Mouse (Mus musculus) hematopoietic stem cell, adult 5-6 weeks (primary cell): Measurements from ENCODE around the gene Gm3371. TPM values are rescaled to one million over a fixed set of nuclear protein-coding genes. Genes with fewer than 3 reads are reported as not detected.
"Not testable (repeated sequence)": the region's sequence is repeated elsewhere in the genome, so short reads cannot be mapped to it uniquely, and the experiment has no call there.

ENCODE experiments used
- ATAC-seq, 2 experiments: fragments of 125-278 bp in 1 of 2; replicated peaks in 1 of 2; 2 replicates each; pipeline ENCODE4 v1.8.0; 2016 to 2017; ENCODE audit warnings: inconsistent platforms in 2 of 2, mild to moderate bottlenecking in 2 of 2, moderate number of reproducible peaks in 2 of 2, low read depth in 1 of 2, moderate TSS enrichment in 1 of 2; ENCODE audit not compliant: low FRiP score in 2 of 2, poor library complexity in 2 of 2, severe bottlenecking in 2 of 2, insufficient read depth in 1 of 2, low TSS enrichment in 1 of 2
- total RNA-seq: library from RNA; stranded (forward); fragments of 172-1452, 232-1000 nt; gene quantifications from 2 replicates; pipeline ENCODE4 v1.2.3, GENCODE M21; 2017

The Gm3371 gene
- total RNA-seq, result not detected in 2 replicates

GRCm38 (mm10) chr14:44410588-44410987, at the start of gene Gm3371:
Gene Gm3371 (minus strand): TSS chr14:44410688.
- ATAC-seq, result not testable (repeated sequence)

GRCm38 (mm10) chr14:44433335-44433734, 22.8 kb upstream of the Gm3371 start, which contains the start of gene Gm8232:
Gene Gm8232 (plus strand): TSS chr14:44433635.
- not testable (repeated sequence) for ATAC-seq

GRCm38 (mm10) chr14:44384233-44384632, 26.3 kb downstream of the Gm3371 start:
- ATAC-seq, result not testable (repeated sequence)

- not testable (repeated sequence) for ATAC-seq
Observed at GRCm38 (mm10) chr14:44365057-44365456, 45.4 kb downstream of the Gm3371 start, which contains the start of gene Gm8229. Gene Gm8229 (plus strand): TSS chr14:44365357.

GRCm38 (mm10) chr14:44362301-44362700, 48.2 kb downstream of the Gm3371 start:
- not testable (repeated sequence) for ATAC-seq

GRCm38 (mm10) chr14:44361416-44361815, 49.1 kb downstream of the Gm3371 start:
- ATAC-seq, result not testable (repeated sequence)

Other genes with a start within 250 kb of the Gm3371 start
- not detected in 2 replicates for gene Gm8212, start 213.0 kb downstream of the Gm3371 start, total RNA-seq
- not detected in 2 replicates for gene 4930503E14Rik, start 197.4 kb downstream of the Gm3371 start, total RNA-seq
- gene Gm8220, start 125.1 kb downstream of the Gm3371 start, total RNA-seq, result not detected in 2 replicates
- gene Gm5930, start 72.1 kb downstream of the Gm3371 start, total RNA-seq, result not detected in 2 replicates
- gene Gm8229, start 45.3 kb downstream of the Gm3371 start, total RNA-seq, result not detected in 2 replicates
- not detected in 2 replicates for gene Gm8232, start 22.9 kb upstream of the Gm3371 start, total RNA-seq
- not detected in 2 replicates for gene BC061237, start 81.8 kb upstream of the Gm3371 start, total RNA-seq
- gene Gm17093, start 107.6 kb upstream of the Gm3371 start, total RNA-seq, result not detected in 2 replicates
- not detected in 2 replicates for gene Gm8247, start 172.5 kb upstream of the Gm3371 start, total RNA-seq
- gene Gm5624, start 217.2 kb upstream of the Gm3371 start, total RNA-seq, result not detected in 2 replicates